Mouse (Mus musculus): ENCODE results near the gene Ms4a4b. TPM values are rescaled to one million over a fixed set of nuclear protein-coding genes. Genes with fewer than 3 reads are reported as not detected.
"Not testable (repeated sequence)": the region's sequence is repeated elsewhere in the genome, so short reads cannot be mapped to it uniquely, and the experiment has no call there.

The Ms4a4b gene
- not detected for total RNA-seq (2021)
- long read RNA-seq, experiment 1, result 0 reads
- long read RNA-seq, experiment 2, result 0 reads

- no peak for DNase-seq (ENCODE audit: low spot score in 2 of 2)
Observed at GRCm38 (mm10) chr19:11443338-11443737, at the start of gene Ms4a4b. Ms4a4b (plus strand) TSS chr19:11443553.

DNA sequence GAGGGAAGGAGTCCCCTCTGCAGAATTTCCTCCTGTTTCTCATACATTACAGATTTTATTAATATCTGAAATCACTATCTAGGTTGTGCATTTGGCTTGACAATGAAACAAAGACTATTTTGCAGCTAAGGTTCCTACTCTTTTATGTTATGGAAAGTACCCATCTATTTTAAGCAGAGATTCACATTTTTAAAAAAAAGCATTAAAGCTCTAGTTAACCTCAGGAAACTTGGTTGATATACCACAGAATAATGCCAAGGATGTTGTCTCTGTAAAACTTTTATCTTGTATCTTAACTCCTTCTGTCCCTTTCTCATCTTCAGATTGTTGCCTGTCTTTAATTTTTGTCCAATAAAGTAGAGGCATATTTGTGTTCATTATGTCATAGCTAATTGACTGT, 47.6 kb upstream of the Ms4a4b start:
- DNase-seq (ENCODE audit: low spot score in 2 of 2), result no peak

GRCm38 (mm10) chr19:11404527-11404926, 38.8 kb upstream of the Ms4a4b start, which contains the start of gene Ms4a4c:
Ms4a4c (plus strand) TSS chr19:11404770.
- DNase-seq (ENCODE audit: low spot score in 2 of 2), result no peak

- no peak for DNase-seq (ENCODE audit: low spot score in 2 of 2)
Observed at GRCm38 (mm10) chr19:11407428-11407827, 35.9 kb upstream of the Ms4a4b start.

- no peak for DNase-seq (ENCODE audit: low spot score in 2 of 2)
Observed at GRCm38 (mm10) chr19:11408591-11408990, 34.8 kb upstream of the Ms4a4b start.

- DNase-seq (ENCODE audit: low spot score in 2 of 2), result no peak
Observed at GRCm38 (mm10) chr19:11411640-11412039, 31.7 kb upstream of the Ms4a4b start.

DNA sequence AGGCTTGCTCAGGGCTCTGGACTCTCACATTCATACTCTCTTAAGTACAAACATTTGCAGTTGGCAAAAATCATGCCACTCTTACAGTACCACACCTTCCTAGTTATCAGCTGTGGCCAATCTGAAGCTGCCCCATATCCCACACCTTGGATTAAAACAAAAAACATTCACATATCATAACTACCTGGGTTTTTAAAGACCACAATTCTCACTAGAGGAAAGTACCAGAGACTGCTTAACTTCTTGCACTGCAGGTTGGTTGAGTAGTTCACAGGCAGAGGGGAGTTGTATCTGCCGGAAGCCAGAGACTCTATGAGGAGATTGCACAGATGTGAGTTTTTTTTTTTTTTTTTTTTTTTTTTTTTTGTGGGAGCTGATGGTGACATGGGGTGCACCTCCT, 29.3 kb upstream of the Ms4a4b start:
- no peak for DNase-seq (ENCODE audit: low spot score in 2 of 2)

GRCm38 (mm10) chr19:11415581-11415980, 27.8 kb upstream of the Ms4a4b start:
- DNase-seq (ENCODE audit: low spot score in 2 of 2), result no peak

- DNase-seq (ENCODE audit: low spot score in 2 of 2), result not testable (repeated sequence)
Observed at GRCm38 (mm10) chr19:11418865-11419264, 24.5 kb upstream of the Ms4a4b start.

- DNase-seq (ENCODE audit: low spot score in 2 of 2), result not testable (repeated sequence)
Observed at GRCm38 (mm10) chr19:11431209-11431608, 12.1 kb upstream of the Ms4a4b start.

- no peak for DNase-seq (ENCODE audit: low spot score in 2 of 2)
Observed at GRCm38 (mm10) chr19:11435058-11435834, 8.1 kb upstream of the Ms4a4b start.

GRCm38 (mm10) chr19:11443964-11444363, 611 bp downstream of the Ms4a4b start:
- DNase-seq (ENCODE audit: low spot score in 2 of 2), result no peak

DNA sequence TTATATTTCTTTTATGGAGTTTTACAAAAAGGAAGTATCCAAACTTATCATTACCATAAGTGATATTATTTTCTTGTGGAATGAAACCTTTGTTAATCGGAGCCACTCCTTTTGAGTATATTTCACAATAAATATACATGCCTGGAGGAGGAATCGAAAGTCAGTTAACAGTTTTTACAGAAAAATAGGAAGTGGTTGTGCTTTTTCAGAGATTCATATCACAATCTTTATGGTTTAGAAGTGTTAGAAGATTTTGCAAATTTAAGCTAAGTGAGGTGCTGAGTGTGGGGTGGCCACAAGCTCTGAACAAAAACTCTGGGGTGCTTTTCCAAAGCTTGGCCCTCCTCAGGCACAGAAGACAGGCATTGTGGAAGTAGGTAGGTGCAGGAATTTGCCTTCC, 3.9 kb downstream of the Ms4a4b start:
- DNase-seq (ENCODE audit: low spot score in 2 of 2), result no peak

DNA sequence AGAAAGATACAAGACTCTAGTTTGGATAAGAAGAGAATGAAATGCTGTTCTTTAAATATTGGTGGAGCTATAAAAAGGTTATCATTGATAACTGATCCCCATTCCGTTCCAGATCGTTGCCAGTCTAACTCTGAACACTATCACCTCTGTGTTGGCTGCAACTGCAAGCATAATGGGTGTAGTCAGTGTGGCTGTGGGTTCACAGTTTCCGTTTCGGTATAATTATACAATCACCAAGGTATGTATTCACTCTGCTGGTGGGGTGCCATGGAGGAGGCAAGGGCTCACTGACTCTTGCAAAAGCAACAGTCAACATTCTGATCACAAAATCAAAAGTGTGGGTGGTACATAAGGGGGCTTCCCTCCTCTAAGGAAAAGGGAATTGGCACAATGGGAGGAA, 15.7 kb downstream of the Ms4a4b start:
- not testable (repeated sequence) for DNase-seq (ENCODE audit: low spot score in 2 of 2)

GRCm38 (mm10) chr19:11464795-11465194, 21.4 kb downstream of the Ms4a4b start:
- DNase-seq (ENCODE audit: low spot score in 2 of 2), result not testable (repeated sequence)

- DNase-seq (ENCODE audit: low spot score in 2 of 2), result no peak
Observed at GRCm38 (mm10) chr19:11466471-11466870, 23.1 kb downstream of the Ms4a4b start.

DNA sequence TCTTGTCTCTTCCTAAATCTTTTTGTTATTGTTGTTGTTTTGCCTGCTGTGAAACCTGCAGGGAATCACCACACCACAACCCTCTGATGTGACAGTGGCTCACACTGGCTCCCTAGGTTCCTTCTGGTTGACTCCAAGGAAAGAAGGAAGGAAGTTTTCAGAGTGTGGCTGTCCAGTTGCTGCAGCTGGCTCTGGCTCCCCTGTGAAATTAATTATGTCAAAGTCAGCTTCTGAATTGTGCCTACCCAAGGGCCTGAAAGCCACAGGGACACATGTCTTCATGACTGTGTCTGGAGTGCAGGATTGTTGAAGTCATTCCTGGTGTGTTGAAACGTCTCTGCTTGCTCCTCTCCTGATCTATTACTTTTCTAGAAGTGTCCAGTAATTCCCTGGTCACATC, 25.0 kb downstream of the Ms4a4b start:
- not testable (repeated sequence) for DNase-seq (ENCODE audit: low spot score in 2 of 2)

GRCm38 (mm10) chr19:11469215-11469614, 25.9 kb downstream of the Ms4a4b start, which contains the start of gene Ms4a6c:
Ms4a6c (plus strand) TSS chr19:11469366.
- not testable (repeated sequence) for DNase-seq (ENCODE audit: low spot score in 2 of 2)

- DNase-seq (ENCODE audit: low spot score in 2 of 2), result no peak
Observed at GRCm38 (mm10) chr19:11479714-11480113, 36.4 kb downstream of the Ms4a4b start.

GRCm38 (mm10) chr19:11482684-11483083, 39.3 kb downstream of the Ms4a4b start:
- DNase-seq (ENCODE audit: low spot score in 2 of 2), result no peak

GRCm38 (mm10) chr19:11483941-11484340, 40.6 kb downstream of the Ms4a4b start:
- no peak for DNase-seq (ENCODE audit: low spot score in 2 of 2)

DNA sequence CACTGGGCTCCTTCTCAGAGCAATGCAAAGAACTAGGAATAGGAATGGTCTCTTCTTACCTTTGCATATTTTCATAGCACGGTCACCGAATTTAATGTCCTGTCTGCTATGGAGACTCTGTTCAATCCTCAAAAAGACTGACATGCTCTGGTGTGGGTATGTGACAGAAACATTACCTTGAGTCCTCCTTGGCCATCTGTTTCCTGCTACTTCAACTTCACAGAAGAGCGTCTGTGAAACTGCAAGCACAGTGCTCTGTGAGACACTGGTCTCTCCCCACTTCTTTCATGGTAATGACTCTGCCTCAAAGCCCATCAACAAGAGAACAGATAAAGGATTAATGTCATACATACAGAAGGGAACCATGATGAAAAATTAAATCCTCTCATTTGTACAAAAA, 41.0 kb downstream of the Ms4a4b start:
- no peak for DNase-seq (ENCODE audit: low spot score in 2 of 2)

- no peak for DNase-seq (ENCODE audit: low spot score in 2 of 2)
Observed at GRCm38 (mm10) chr19:11485266-11485665, 41.9 kb downstream of the Ms4a4b start.

Measured in left cerebral cortex, adult 18-20 months (tissue).